Mouse (Mus musculus) G1E (cell line): ENCODE measurements around the gene Trappc13. TPM values are rescaled to one million over a fixed set of nuclear protein-coding genes. Genes with fewer than 3 reads are reported as not detected.

ENCODE experiments used
- ATAC-seq: 2 replicates; pipeline ENCODE4 v1.8.0; 2016; ENCODE audit warnings: mild to moderate bottlenecking; ENCODE audit not compliant: insufficient number of reproducible peaks, poor library complexity, low FRiP score, severe bottlenecking; ENCODE audit errors: extremely low read depth
- DNase-seq: peaks from one replicate; pipeline ENCODE4 v3.0.0; 2012; ENCODE audit warnings: low spot score
- H3K27me3 ChIP-seq: 2 replicates; pipeline ENCODE4 v1.6.1; 2012; ENCODE audit warnings: mild to moderate bottlenecking, low read length, inconsistent platforms; ENCODE audit not compliant: insufficient read depth
- H3K36me3 ChIP-seq: replicated peaks from 2 replicates; pipeline ENCODE3; 2012; ENCODE audit warnings: mild to moderate bottlenecking, inconsistent platforms
- H3K4me1 ChIP-seq: 2 replicates; pipeline ENCODE4 v1.6.1; 2012; ENCODE audit warnings: low read depth, low read length, inconsistent platforms, mixed read lengths; ENCODE audit not compliant: insufficient read depth
- H3K4me3 ChIP-seq: 2 replicates; pipeline ENCODE4 v1.5.1; 2012; ENCODE audit warnings: low read depth, mild to moderate bottlenecking, inconsistent platforms, low read length, moderate library complexity, mixed read lengths
- H3K9me3 ChIP-seq: replicated peaks from 2 replicates; pipeline ENCODE4 v1.6.1; 2012; ENCODE audit warnings: inconsistent platforms
- CTCF ChIP-seq: IDR thresholded peaks from 2 replicates; pipeline ENCODE4 v1.5.1; 2012; ENCODE audit warnings: low read depth, low read length, inconsistent platforms, mixed read lengths
- GATA1 ChIP-seq: IDR thresholded peaks from 2 replicates; pipeline ENCODE4 v1.6.1; 2012; ENCODE audit warnings: borderline replicate concordance, low read length, inconsistent platforms, mixed read lengths
- GATA2 ChIP-seq: IDR thresholded peaks from 2 replicates; pipeline ENCODE4 v1.6.1; 2012; ENCODE audit warnings: low read depth, low read length, inconsistent platforms, borderline replicate concordance
- POLR2AphosphoS5 ChIP-seq: IDR thresholded peaks from 2 replicates; pipeline ENCODE4 v1.6.1; 2012; ENCODE audit warnings: low read depth, low read length, inconsistent platforms; ENCODE audit not compliant: insufficient replicate concordance
- TAL1 ChIP-seq: conservative IDR thresholded peaks from 2 replicates; pipeline ENCODE4 v1.6.1; 2012; ENCODE audit warnings: low read depth, low read length, inconsistent platforms, mixed read lengths
- polyA plus RNA-seq: library from polyadenylated mRNA; stranded (reverse); fragments of >175 nt; gene quantifications from 2 replicates; pipeline ENCODE4 v1.2.3, GENCODE M21; 2012
- total RNA-seq, 2 experiments: library from RNA; stranded (forward) in 1 of 2; stranded (reverse) in 1 of 2; fragments of 200-1000 nt in 1 of 2; fragments of >200 nt in 1 of 2; fragmentation: Nextera tagmentation in 1 of 2; gene quantifications; 2 replicates each; pipeline ENCODE4 v1.2.3; 2014 to 2017

Trappc13 gene
- total and polyA plus RNA-seq, 3 experiments: 3.0 to 73.6 (median 66.2) TPM

- ATAC-seq (peak; percentile 4; the same call in 1 of the 2 replicates), DNase-seq (no peak)
- no peaks in the 10 kb centered on the region for H3K9me3 ChIP-seq
- H3K36me3 ChIP-seq: peaks cover 31% of the 10 kb centered on the region
- H3K4me1 ChIP-seq: peaks cover 12% of the 10 kb centered on the region
- H3K4me3 ChIP-seq: no peak overlapping the region
- TF ChIP-seq TAL1 (no peak), GATA2 (no peak), GATA1 (no peak), POLR2AphosphoS5 (no peak), CTCF (no peak)
- no peaks in the 10 kb centered on the region for H3K27me3 ChIP-seq
These were observed 83.5 kb downstream of the Trappc13 start for GRCm38 (mm10) chr13:104094531-104095385.

Other genes starting within 250 kb of the Trappc13 start
- gene Nln, start 68.9 kb downstream of the Trappc13 start, total RNA-seq (2014; fragmentation: Nextera tagmentation): 17.6 and 29.4 TPM in 2 replicates
- gene Nln, start 68.9 kb downstream of the Trappc13 start, total RNA-seq (2017): 31.7 and 39.1 TPM in 2 replicates
- 9.6 and 15.4 TPM in 2 replicates for gene Nln, start 68.9 kb downstream of the Trappc13 start, polyA plus RNA-seq
- 0.23 TPM in 1 of 2 replicates, not detected in the other for gene Sgtb, start 68.7 kb downstream of the Trappc13 start, total RNA-seq (2014; fragmentation: Nextera tagmentation)
- 0.16 and 0.29 TPM in 2 replicates for gene Sgtb, start 68.7 kb downstream of the Trappc13 start, total RNA-seq (2017)
- 0.13 and 0.15 TPM in 2 replicates for gene Sgtb, start 68.7 kb downstream of the Trappc13 start, polyA plus RNA-seq
- gene Trim23, start 328 bp upstream of the Trappc13 start, total RNA-seq (2014; fragmentation: Nextera tagmentation): 19.4 and 19.6 TPM in 2 replicates
- gene Trim23, start 328 bp upstream of the Trappc13 start, total RNA-seq (2017): 28.3 and 29.6 TPM in 2 replicates
- gene Trim23, start 328 bp upstream of the Trappc13 start, polyA plus RNA-seq: 0.87 and 1.3 TPM in 2 replicates
- 83.0 and 138 TPM in 2 replicates for gene Cenpk, start 50.1 kb upstream of the Trappc13 start, total RNA-seq (2014; fragmentation: Nextera tagmentation)
- gene Cenpk, start 50.1 kb upstream of the Trappc13 start, total RNA-seq (2017): 85.5 and 119 TPM in 2 replicates
- gene Cenpk, start 50.1 kb upstream of the Trappc13 start, polyA plus RNA-seq: 1.8 and 6.2 TPM in 2 replicates
- gene Ppwd1, start 50.4 kb upstream of the Trappc13 start, total RNA-seq (2014; fragmentation: Nextera tagmentation): 120 and 130 TPM in 2 replicates
- gene Ppwd1, start 50.4 kb upstream of the Trappc13 start, total RNA-seq (2017): 47.8 and 60.8 TPM in 2 replicates
- 5.9 and 7.8 TPM in 2 replicates for gene Ppwd1, start 50.4 kb upstream of the Trappc13 start, polyA plus RNA-seq
- 11.8 and 13.4 TPM in 2 replicates for gene Adamts6, start 109.4 kb upstream of the Trappc13 start, total RNA-seq (2014; fragmentation: Nextera tagmentation)
- gene Adamts6, start 109.4 kb upstream of the Trappc13 start, total RNA-seq (2017): 11.9 and 12.5 TPM in 2 replicates
- 0.13 and 0.26 TPM in 2 replicates for gene Adamts6, start 109.4 kb upstream of the Trappc13 start, polyA plus RNA-seq